Mouse (Mus musculus) heart, adult 9 months (tissue): ENCODE measurements around the gene Dot1l.
A peak's percentile ranks its signal among the peaks of the same experiment; 100 is the strongest.

Experiments used
- DNase-seq, 2 experiments: peaks; one replicate each; pipeline ENCODE4 v3.0.0; 2022; ENCODE audit warnings: low spot score in 2 of 2

Dot1l gene

GRCm38 (mm10) chr10:80792175-80793032 is 37.4 kb downstream of the Dot1l start:
- no peak for DNase-seq

GRCm38 (mm10) chr10:80793033-80793784 is 38.2 kb downstream of the Dot1l start:
- no peak for DNase-seq

- no peak for DNase-seq
These were observed 38.8 kb downstream of the Dot1l start for GRCm38 (mm10) chr10:80793803-80794202.

GRCm38 (mm10) chr10:80794750-80795149 is 39.7 kb downstream of the Dot1l start:
- DNase-seq = no peak

GRCm38 (mm10) chr10:80796307-80796848 is 41.4 kb downstream of the Dot1l start:
- DNase-seq = no peak

GRCm38 (mm10) chr10:80797186-80798149 is 42.5 kb downstream of the Dot1l start:
- DNase-seq = no peak

- peak; percentile 94 to 95 for DNase-seq
These were observed 43.4 kb downstream of the Dot1l start, which contains the start of the genes Sf3a2 and Plekhj1 for GRCm38 (mm10) chr10:80798150-80799006. Sf3a2 (plus strand) TSS chr10:80798198. Plekhj1 (minus strand) TSS chr10:80798626.

GRCm38 (mm10) chr10:80799070-80799566 is 44.1 kb downstream of the Dot1l start:
- DNase-seq = no peak

- DNase-seq = no peak
These were observed 47.4 kb downstream of the Dot1l start for GRCm38 (mm10) chr10:80802204-80802912.

GRCm38 (mm10) chr10:80802996-80803395 is 48.0 kb downstream of the Dot1l start:
- no peak for DNase-seq

- DNase-seq = no peak
These were observed 49.3 kb downstream of the Dot1l start for GRCm38 (mm10) chr10:80804340-80804739.

- DNase-seq = no peak
These were observed 49.9 kb downstream of the Dot1l start, which contains the start of gene Amh for GRCm38 (mm10) chr10:80804916-80805315. Amh (plus strand) TSS chr10:80805243.

- no peak for DNase-seq
These were observed 50.3 kb downstream of the Dot1l start for GRCm38 (mm10) chr10:80805322-80805721.

GRCm38 (mm10) chr10:80805925-80806324 is 50.9 kb downstream of the Dot1l start:
- peak in 1 of 2 experiments; percentile 56 for DNase-seq

GRCm38 (mm10) chr10:80806341-80807056 is 51.5 kb downstream of the Dot1l start:
- DNase-seq = no peak

GRCm38 (mm10) chr10:80807057-80807627 is 52.1 kb downstream of the Dot1l start:
- DNase-seq = peak; percentile 78 to 80

- DNase-seq = no peak
These were observed 53.3 kb downstream of the Dot1l start for GRCm38 (mm10) chr10:80808099-80808984.
